Mouse (Mus musculus): ENCODE results near the gene Msrb2.

GRCm38 (mm10) chr2:19367114-19367513, 4.1 kb upstream of the Msrb2 start:
- TF ChIP-seq CTCF (IDR thresholded peaks at IDR 0.05; ENCODE audit: low read depth) (no peak), EP300 (IDR thresholded peaks at IDR 0.05; ENCODE audit: low read depth) (no peak)
